Mouse (Mus musculus): Measurements from ENCODE around the gene Olfr605.
"Not testable (repeated sequence)": the region's sequence is repeated elsewhere in the genome, so short reads cannot be mapped to it uniquely, and the experiment has no call there.

The Olfr605 gene

GRCm38 (mm10) chr7:103445339-103445738, at the start of gene Olfr605:
Olfr605 (minus strand) TSS chr7:103445439.
- DNase-seq = no peak

- DNase-seq = not testable (repeated sequence)
Observed at GRCm38 (mm10) chr7:103477106-103477505, 31.9 kb upstream of the Olfr605 start.

GRCm38 (mm10) chr7:103469577-103469976, 24.3 kb upstream of the Olfr605 start, which contains the start of gene Olfr608:
Olfr608 (plus strand) TSS chr7:103469877.
- no peak for DNase-seq

- DNase-seq = no peak
Observed at GRCm38 (mm10) chr7:103460590-103460989, 15.4 kb upstream of the Olfr605 start.

- no peak for DNase-seq
Observed at GRCm38 (mm10) chr7:103448746-103449145, 3.5 kb upstream of the Olfr605 start, which contains the start of gene Olfr606. Olfr606 (plus strand) TSS chr7:103449046.

GRCm38 (mm10) chr7:103414772-103415171, 30.5 kb downstream of the Olfr605 start, which contains the start of gene Usp17lc:
Usp17lc (plus strand) TSS chr7:103415072.
- not testable (repeated sequence) for DNase-seq

- not testable (repeated sequence) for DNase-seq
Observed at GRCm38 (mm10) chr7:103406521-103407055, 38.7 kb downstream of the Olfr605 start.

GRCm38 (mm10) chr7:103398981-103399380, 46.3 kb downstream of the Olfr605 start:
- no peak for DNase-seq

GRCm38 (mm10) chr7:103397758-103398157, 47.5 kb downstream of the Olfr605 start:
- DNase-seq = no peak
